Mouse (Mus musculus) left cerebral cortex, postnatal 4 days (tissue): ENCODE measurements around the gene Mylk. TPM values are rescaled to one million over a fixed set of nuclear protein-coding genes. Genes with fewer than 3 reads are reported as not detected.

Experiments
- DNase-seq: peaks from one replicate; pipeline ENCODE4 v3.0.0-alpha.2; 2022
- intact Hi-C: fragments of 180-260 bp; cut with DNase I; formaldehyde crosslinking; loops from one replicate; pipeline ENCODE4 v1.15.1; 2025
- total RNA-seq, 2 experiments: library from RNA; stranded (reverse); gene quantifications; 2 replicates each; pipeline ENCODE4 v1.2.3; 2021

The Mylk gene
- total RNA-seq, 2 experiments from 2014 or later: 6.6 to 8.6 TPM

DNA sequence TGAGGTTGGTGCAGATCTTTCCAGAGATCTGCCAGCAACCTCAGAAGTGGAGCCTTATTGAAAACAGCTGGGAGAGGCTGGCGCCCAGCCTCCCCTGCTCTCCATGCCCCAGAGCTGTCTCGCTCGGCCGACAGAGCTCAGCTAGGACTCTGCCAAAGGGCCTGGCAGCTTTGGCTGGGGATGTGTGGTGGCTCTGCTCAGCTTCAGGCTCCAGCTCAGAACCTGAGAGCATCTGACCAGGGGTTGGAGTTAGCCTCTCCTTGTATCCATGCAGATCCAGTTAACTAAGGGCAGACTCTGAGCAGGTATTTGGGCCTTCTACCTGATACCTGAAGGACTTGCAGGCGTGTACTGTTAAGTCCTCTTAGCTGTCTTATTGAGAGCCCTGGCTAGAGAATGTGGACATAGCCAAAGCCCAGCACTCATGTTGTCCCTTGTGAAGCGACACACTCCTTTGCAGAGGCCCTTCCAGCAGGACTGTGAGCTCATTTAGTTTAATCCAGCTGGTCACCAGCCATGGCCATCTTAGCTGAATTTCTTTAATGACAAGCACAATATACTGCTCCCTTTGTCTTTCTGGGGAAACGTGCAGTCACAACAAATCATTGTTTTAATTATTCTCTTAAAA, 94.8 kb downstream of the Mylk start:
- intact Hi-C loops: no loop called here
- DNase-seq: peak; percentile 26

DNA sequence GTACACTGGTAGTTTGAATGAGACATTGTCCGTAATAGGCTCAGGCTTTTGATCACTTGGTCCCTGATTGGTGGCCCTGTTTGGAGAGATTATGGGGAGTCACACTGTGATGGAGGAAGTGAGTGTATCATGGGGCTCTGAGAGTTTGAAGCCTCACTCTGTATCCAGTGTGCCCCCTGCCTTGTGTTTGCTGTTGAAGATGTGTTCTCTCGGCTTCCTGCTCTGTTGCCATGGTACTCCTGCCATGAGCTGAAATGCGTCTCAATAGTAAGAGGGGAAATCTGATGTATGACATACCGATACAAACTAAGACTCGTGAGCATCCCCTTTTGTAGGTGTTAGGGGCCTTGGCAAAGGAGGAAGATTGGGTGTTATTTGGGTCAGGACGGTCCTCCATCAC, 99.8 kb downstream of the Mylk start:
- intact Hi-C loops: no loop called here
- DNase-seq: no peak

DNA sequence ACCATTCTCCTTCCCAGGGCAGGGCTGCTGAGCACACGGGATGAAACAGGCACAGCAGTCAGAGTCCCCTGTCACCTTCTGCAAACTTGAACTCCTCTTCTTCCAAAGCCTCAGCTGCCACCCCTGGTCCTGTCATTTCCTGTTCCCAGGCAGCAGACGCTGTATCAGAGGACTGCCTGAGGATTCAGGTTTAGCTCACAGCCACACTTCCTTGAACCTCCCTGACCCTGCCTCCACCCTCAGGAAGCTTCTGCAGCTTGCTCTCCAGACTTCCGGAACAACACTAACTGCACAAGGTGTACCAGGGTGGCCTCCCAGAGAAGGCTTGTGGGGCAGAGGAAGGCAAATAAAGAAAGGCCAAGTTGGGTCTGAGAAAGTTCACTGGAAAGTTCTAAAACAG, 102.6 kb downstream of the Mylk start:
- intact Hi-C loops: no loop called here
- DNase-seq: no peak

DNA sequence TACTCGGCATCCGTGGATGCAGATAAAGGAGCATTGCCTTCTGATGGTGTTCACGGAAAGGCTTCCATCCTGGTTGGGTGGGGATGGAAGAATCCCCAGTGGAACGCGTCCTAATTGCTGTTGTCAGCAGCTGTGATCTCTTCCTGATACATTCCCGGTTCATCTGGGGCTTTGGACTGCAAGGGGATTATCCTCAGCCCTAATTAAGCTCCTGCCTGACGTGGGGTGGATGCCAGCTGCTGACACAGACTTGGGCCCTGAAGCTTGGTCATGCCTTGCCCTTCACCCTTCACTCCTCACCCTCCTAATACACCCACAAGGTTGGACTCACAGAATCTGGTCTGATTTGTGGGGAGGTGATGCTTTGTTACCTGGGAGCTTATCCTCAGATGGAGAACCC, 109.1 kb downstream of the Mylk start:
- peak; percentile 2 for DNase-seq
- intact Hi-C loops: no loop called here

DNA sequence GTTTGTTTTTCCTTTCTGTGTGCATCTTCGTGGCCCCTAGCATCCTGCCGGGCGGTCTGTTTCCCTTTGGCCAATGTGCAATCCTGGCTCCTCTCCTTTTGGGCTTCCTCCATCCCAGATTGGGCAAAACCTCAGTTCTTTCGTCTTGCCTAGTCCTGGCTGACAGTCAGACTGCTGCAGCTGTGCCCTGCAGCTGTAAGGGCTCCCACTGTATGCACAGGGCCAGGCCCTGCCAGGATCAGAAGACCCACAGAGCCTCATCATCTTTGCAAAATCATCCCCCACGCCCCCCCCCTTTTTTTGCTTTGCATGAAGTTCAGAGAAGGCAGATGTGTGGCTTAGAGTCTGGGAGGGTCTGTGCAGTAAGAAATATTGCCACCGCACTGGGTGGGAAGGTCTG, 110.1 kb downstream of the Mylk start:
- DNase-seq: no peak
- intact Hi-C loops: no loop called here

DNA sequence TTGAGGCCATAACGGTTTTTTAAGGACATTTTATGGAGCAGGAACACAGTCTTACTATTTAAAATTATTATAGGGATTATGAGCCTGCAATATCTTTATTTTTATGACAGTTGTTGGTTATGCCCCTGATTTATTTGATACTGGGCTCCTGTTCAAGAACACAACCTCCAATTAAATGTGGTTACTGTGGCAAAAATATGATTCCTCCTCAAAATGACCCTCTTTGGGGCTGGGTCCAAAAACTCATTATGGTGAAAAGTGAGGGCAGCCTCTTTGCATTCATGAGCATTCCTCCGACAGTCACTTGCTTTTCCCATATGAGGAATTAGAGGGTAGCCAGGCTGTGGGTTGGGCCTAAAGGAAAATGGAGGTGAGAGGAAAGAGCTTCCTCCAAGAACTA, 110.7 kb downstream of the Mylk start:
- DNase-seq: no peak
- intact Hi-C loops: no loop called here

DNA sequence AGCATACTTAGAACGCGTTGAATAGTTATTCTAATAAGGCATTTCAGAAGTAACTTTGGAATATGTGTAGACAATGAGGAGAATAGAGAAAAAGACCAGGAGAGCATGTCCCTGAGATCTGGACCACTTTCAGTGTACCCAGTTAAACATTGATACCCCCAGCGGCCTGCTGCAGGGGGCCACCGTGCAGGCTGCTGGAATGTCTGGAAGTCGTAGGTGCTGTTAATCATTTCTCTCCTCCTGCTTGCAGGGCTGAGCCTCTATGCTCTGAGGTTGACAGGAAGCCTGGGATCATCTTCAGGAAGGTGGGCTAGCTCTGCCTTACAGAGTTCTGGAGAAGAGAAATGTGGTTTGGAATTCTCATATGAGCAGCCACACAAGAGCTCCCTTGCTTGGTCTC, 112.6 kb downstream of the Mylk start:
- no peak for DNase-seq
- intact Hi-C loops: no loop called here

DNA sequence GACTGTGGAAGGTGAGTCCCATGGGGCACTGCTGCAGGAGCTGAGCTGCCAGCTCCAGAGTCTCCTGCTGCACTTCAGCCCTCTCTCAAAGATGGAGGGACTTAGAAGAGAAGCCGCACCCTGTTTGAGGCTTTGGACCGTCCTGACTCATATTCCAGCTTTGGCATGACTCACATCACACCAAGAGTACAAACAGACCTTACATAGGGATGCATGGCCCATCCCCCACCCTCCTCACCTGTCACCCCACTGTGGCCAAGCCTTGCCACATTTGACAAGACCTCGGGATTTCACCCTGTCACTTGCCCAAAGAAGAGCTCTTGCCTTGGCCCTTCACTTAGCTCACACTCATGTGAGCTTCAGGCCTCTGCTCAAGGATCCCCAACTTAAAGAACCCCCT, 115.8 kb downstream of the Mylk start:
- no peak for DNase-seq
- intact Hi-C loops: no loop called here

DNA sequence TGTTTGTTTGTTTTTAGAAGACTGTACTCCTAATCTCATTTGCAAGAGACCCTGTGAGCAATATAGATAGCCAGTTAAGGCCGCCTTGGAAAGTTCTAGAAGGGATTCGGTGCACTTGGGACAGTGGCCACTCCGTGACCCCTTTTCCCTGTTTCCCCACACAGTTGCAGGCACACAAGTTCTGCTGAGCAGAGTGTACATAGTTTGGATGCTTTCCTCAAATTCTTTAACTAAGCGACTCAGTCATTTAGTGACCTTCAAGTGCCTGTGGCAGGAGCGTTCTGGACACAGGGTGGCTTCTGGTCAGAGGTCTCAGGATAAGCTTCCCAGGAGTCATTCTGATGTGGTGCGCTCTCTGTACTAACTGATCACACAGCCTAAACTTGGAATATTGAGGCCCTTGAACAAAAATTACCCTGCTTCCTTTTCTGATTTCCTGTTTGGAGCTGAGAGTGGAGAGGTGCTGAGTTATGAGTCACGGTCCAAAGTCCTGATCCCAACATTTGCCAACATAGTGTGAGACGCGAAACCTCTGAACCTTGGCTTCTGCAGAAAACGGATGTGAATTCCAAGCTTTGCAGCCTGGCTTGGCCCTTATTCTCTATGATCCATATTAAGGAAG, 116.8 kb downstream of the Mylk start:
- no peak for DNase-seq
- intact Hi-C loops: no loop called here

DNA sequence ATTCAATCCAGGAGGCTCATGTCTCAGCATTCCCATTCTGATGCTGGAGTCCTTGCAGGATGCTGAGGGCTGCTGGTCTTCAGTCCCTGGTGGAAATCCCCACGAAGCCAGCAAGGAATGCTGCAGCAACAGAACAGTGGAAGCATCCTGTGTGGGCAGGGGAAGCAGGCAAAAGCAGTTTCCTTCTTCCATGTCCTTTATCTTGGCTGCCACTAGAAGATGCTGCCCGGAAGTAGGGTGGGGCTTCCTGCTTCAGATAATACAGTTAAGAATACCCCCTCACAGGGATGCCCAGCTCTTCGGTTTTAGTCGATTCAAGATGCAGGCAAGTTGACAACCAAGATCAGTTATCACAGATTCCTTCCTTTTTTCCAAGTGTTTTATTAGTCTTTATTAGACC, 120.4 kb downstream of the Mylk start:
- DNase-seq: no peak
- intact Hi-C loops: no loop called here

DNA sequence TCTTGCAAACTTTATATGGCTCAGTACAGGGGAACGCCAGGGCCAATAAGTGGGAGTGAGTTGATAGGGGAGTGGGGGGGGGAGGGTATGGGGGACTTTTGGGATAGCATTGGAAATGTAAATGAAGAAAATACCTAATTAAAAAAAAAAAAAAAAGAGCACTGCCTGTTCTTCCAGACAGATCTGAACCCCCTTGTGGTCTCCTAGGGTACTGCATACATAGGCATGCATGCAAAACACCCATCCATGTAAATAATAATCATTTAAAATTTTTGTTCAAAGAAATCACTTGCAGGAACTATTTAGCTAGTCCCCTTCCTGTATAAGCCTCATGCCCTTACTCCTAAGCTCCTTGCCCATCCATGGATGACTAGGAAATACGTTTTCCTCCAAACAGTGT, 122.2 kb downstream of the Mylk start:
- intact Hi-C loops: no loop called here
- peak; percentile 9 for DNase-seq

DNA sequence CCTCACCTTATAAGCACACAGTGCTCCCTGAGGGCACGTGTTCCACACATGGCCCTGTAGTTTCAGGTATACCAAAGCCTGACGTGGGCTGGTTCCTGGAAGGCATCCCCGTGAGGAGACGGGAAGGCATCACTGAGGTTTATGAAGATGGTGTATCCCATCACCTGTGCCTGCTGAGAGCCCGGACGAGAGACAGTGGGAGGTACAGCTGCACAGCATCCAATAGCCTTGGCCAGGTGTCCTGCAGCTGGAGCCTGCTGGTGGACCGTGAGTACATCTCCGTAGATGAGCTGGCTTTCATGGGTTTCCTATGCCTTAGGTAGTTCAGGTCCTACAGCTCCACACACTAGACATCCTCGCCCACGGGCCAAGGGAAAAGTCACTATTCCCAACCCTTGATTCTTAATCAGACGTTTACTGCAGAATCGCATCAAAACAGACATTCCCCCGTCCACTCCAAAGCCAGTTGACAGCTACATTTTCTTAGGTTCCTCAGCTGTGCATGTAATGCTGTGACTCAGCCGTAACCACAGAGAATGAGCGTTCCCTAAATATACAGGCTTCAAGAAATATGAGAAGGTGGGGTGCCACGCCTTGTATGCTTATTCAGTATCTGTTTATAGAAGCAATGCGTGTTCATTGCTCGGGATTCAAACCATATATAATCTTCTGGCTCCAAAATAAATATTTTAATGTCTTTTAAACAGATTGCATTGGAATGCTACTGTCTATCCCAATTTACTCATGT, 135.2 kb downstream of the Mylk start:
- intact Hi-C loops: no loop called here
- no peak for DNase-seq

DNA sequence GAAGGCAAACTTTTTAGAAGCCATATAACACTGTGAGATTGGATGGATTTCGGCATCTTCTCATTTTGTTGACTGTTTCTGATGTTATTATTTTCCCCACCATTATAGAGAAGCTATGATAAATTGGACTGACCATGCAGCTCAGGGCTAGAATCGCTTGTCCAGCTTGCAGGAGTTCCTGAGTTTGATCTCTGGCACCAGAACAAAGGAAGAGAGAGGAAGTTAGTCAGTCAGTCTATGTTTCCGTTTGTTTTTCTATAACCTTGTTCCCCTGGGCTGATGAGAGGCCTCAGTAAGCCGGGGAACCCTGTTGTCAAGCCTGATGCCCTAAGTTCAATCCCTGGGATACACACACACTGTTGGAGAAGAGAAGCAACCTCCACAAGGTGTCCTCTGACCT, 135.8 kb downstream of the Mylk start:
- no peak for DNase-seq
- intact Hi-C loops: no loop called here

DNA sequence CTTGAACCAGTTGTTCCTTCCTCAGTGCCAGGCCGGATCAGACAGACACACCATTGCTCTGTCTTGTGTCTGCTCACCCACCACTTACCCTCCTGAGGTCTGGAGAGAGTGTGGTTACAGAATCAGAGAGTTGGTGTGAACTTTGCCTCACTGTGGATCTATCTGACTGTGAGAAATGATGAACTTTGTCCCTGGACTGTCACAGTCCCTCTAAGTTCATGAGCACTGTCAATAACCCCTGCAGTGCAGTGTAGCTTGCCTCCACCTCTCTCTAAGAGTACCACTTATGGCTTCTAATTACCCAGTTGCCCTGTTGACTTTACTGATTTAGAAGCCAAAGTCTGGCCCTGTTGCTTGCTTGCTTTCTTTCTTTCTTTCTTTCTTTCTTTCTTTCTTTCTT, 142.0 kb downstream of the Mylk start:
- DNase-seq: no peak
- intact Hi-C loops: no loop called here

DNA sequence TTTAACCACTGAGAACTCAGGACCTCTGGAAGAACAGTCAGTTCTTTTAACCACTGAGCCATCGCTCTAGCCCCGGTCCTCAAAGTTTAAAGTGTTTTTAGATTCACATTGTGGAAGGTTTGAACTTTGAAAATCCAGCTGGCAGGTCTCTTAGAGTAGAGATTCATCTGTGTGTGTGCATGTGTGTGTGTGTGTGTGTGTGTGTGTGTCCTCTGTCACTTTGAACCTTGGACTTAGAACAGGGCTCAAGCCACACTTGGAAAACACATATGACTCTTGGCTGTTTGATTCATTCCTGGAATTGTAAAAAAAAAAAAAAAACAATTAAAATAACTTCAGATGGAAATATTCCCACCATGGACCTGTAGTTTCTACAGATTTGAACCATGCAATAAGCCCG, 149.0 kb downstream of the Mylk start:
- intact Hi-C loops: no loop called here
- DNase-seq: no peak

DNA sequence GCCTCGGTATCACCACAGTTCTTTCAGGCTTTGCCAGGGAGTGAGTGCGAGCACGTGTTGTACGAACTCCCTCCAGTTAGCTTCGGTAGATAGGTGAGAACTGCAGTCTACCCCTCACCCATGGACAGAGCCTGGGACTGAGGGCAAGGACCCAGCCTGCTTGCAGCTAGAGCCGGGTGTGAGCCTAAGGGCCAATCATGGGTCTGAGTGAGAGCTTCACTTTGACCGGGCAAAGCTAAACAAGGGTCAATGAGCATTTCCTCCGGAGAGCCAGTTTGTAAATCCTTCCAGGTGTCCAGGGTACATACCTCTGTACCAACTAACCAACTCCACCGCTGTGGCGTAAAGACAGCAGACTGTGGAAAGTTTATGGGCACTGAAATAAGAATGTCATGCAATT, 150.9 kb downstream of the Mylk start:
- intact Hi-C loops: no loop called here
- no peak for DNase-seq

DNA sequence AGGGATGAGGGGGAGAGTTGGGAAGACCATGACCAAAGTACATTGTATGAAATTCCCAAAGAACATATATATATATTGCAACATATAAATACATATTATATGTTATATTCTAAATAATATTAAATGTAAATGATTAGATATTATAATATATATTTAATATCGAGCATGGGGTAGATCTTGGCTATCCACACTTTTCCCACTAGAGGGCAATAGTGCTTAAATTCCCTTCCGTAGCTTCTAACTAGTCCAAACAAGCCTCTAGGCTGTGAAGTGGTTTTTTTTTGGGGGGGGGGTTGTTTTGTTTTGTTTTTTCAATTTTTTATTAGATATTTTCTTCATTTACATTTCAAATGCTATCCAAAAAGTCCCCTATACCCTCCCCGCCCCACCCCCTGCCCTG, 152.0 kb downstream of the Mylk start:
- DNase-seq: no peak
- intact Hi-C loops: no loop called here

DNA sequence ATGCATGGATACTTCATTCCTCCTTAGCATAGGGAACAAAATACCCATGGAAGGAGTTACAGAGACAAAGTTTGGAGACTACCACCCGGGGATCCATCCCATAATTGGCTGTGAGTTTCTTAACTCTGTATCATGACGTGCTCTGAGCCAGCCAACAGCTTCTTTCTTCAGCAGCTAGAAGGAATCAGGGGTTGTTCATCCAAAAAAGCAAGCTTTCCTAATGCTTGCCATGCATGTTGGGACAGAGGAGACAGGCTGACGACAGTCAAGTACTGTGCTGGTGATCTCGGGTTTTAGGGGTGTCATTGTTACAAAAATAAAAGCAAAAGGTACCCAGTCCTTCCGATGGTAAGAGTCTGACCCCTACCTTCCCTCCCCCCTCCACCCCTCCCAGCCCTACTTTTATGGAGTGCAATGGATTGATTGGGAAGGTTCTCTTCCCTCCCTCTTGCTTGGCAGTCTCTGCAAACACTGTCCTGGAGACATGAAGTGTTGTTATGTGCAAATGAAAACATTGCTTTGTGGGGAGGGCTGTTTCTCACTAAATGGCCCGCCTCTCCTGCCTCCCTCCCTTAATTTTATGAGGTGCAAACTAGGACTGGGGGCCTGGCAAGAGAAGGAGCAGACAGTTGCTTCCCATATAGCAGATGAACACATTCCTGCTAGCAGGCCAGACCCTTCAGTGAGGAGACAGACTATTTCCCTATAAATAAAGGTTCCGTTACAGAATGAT, 153.2 kb downstream of the Mylk start:
- intact Hi-C loops: no loop called here
- DNase-seq: no peak

DNA sequence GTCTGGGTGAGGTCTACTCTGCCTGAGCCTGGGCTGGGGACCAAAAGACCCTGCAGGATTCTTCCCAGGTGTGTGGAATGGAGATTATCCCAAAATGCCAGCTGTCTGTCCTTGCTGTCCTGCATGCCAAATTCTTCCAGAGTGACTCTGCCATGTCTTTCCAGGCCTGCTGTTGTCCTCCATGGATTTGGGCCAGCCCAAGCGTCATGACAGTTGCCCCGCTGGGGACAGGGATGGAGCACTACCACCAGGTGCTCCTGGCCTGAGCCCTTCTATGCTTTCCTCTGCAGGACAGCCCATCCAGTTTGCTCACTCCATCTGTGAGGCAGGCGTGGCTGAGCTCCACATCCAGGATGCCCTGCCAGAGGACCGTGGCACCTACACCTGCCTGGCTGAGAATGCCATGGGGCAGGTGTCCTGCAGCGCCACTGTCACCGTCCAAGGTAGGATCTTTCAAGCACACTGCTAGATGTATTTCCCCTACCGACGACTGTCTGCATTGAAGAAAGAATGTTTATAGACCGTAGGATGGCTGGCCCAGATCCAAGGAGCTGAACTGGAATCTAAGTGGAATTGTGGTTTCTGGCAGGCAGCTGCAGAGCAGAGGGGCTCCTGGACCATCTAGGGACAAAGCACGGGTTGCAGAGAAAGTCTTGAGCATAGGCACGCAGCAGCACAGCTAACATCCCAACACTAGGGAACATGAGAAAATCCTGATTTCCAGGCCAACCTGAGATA, 154.2 kb downstream of the Mylk start:
- intact Hi-C loops: no loop called here
- peak; percentile 71 for DNase-seq

DNA sequence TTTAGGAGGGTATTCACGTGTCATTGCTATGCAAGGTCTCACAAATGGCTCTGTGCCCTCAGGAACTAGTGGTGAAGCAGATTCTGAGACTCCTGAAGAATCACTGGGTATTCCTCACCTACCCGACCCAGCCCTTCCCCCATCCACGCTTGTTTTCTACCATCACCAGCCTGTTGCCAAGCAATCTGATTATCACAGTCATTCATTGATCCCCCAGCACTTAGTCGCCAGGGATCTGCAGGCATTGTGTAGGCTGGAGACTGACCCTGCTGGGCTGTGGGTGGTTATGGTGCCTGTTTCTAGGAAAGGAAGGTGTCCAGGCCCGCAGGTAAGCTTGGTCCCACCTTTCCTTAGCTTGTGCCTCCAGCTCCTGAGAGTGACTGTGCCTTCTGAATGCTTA, 155.0 kb downstream of the Mylk start:
- intact Hi-C loops: loop anchor here (5.0 kb wide), 1 partner anchor 67 kb away; no protein-coding TSS in a partner anchor
- no peak for DNase-seq

DNA sequence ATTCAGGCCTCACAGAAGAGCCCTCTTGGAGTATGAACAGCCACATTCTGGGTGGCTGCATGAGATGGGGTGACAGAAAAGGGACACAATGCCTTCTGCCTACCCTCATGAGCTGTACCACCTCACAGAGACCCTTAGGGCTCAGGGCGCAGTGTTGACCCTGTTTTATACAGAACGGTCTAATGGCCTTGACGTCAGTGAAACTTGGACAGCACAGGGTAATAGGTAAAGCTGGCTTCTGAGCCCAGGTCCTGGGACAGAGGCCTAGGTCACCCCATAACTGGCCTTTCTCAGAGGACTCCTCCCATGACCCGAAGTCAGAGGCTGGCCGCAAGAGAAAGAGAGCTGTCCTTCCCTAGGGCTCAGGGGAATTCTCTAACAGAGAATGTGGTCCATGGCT, 155.5 kb downstream of the Mylk start:
- DNase-seq: no peak
- intact Hi-C loops: loop anchor here (5.0 kb wide), 1 partner anchor 67 kb away; no protein-coding TSS in a partner anchor
